Mouse (Mus musculus) kidney, embryonic 16.5 days (tissue): Measurements from ENCODE around the gene Arhgap8. TPM values are rescaled to one million over a fixed set of nuclear protein-coding genes. Genes with fewer than 3 reads are reported as not detected.

ENCODE experiments used
- ATAC-seq: fragments of 200-750 bp; cut with Nextera tagmentation; 2 replicates; pipeline ENCODE4 v1.8.0; 2017; ENCODE audit warnings: moderate TSS enrichment; ENCODE audit not compliant: low FRiP score, low TSS enrichment
- H3K27ac ChIP-seq: fragments of 300-500 bp; sonication (generic); 2 replicates; pipeline ENCODE4 v1.5.1; 2014; ENCODE audit warnings: low read length
- H3K27me3 ChIP-seq: fragments of 300-500 bp; sonication (generic); 2 replicates; pipeline ENCODE4 v1.6.1; 2014; ENCODE audit warnings: low read length, control low read depth, mixed read lengths; ENCODE audit not compliant: insufficient read depth
- H3K36me3 ChIP-seq: fragments of 300-500 bp; sonication (generic); 2 replicates; pipeline ENCODE4 v1.6.1; 2014; ENCODE audit warnings: low read length, control low read depth, mixed read lengths; ENCODE audit not compliant: insufficient read depth
- H3K4me1 ChIP-seq: fragments of 300-500 bp; sonication (generic); 2 replicates; pipeline ENCODE4 v1.6.1; 2014; ENCODE audit warnings: low read length, control low read depth, mixed read lengths; ENCODE audit not compliant: insufficient read depth
- H3K4me2 ChIP-seq: fragments of 300-500 bp; sonication (generic); replicated peaks from 2 replicates; pipeline ENCODE4 v1.6.1; 2014; ENCODE audit warnings: low read depth, low read length
- H3K4me3 ChIP-seq: fragments of 300-500 bp; sonication (generic); 2 replicates; pipeline ENCODE4 v1.5.1; 2014; ENCODE audit warnings: mild to moderate bottlenecking, low read length
- H3K9ac ChIP-seq: fragments of 300-500 bp; sonication (generic); replicated peaks from 2 replicates; pipeline ENCODE4 v1.6.1; 2014; ENCODE audit warnings: low read length
- H3K9me3 ChIP-seq: fragments of 300-500 bp; sonication (generic); 2 replicates; pipeline ENCODE4 v1.6.1; 2016; ENCODE audit warnings: low read length, control low read depth
- WGBS: fragments of 180-500 bp; shearing (Covaris S2); extraction: QIAGEN DNeasy Blood & Tissue Kit; methylation state at CpG from one replicate; pipeline ENCODE4 v1.1.7; 2014; 5-methylcytosine and 5-hydroxymethylcytosine counted together
- polyA plus RNA-seq: library from polyadenylated mRNA; unstranded; fragments of >200 nt; fragmentation: Nextera tagmentation; extraction: Ambion mirVana; gene quantifications from 2 replicates; pipeline ENCODE4 v1.2.1, GENCODE M21; 2015

The Arhgap8 gene
- polyA plus RNA-seq, 1 experiment from 2014 or later: 13.8 TPM

DNA sequence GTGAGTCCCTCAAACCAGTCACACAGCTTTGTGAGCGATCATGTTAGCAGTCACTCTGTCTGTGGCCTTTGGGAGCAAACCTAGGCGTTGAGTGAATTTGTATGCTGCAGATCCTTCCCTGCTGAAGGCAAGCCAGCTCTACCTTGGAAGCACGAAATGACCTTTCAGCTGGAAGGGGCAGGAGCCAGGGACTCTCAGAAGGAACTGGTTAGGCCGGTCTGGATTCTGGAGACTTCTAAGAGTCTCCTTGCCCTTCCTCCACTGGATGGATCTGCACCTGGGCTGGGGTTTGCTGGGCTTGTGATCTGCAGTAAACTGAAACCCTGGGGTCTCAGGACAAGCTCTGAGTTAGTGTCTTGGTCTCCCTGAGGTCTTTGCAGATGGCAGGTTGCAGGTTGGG, 4.3 kb downstream of the Arhgap8 start:
- no peaks in the 10 kb centered on the region for H3K27me3 ChIP-seq
- peaks cover 23% of the 10 kb centered on the region for H3K4me1 ChIP-seq
- peak overlapping the region; percentile 79 for H3K27ac ChIP-seq
- no peak overlapping the region for H3K9ac ChIP-seq
- no peak overlapping the region for H3K4me3 ChIP-seq
- H3K4me2 ChIP-seq: no peak overlapping the region
- no peak for ATAC-seq
- H3K9me3 ChIP-seq: no peaks in the 10 kb centered on the region
- H3K36me3 ChIP-seq: no peaks in the 10 kb centered on the region
- 60% methylated on average over 4 of the region's 4 CpGs for WGBS

- H3K9me3 ChIP-seq: no peaks in the 10 kb centered on the region
- H3K27me3 ChIP-seq: no peaks in the 10 kb centered on the region
- H3K36me3 ChIP-seq: no peaks in the 10 kb centered on the region
- H3K4me2 ChIP-seq: no peak overlapping the region
- H3K9ac ChIP-seq: no peak overlapping the region
- ATAC-seq: no peak
- 78% methylated on average over 6 of the region's 6 CpGs for WGBS
- no peak overlapping the region for H3K4me3 ChIP-seq
- H3K4me1 ChIP-seq: peaks cover 9% of the 10 kb centered on the region; the same call in 1 of the 2 replicates
- H3K27ac ChIP-seq: no peak overlapping the region
These were observed 9.8 kb downstream of the Arhgap8 start for GRCm38 (mm10) chr15:84729685-84730084.

DNA sequence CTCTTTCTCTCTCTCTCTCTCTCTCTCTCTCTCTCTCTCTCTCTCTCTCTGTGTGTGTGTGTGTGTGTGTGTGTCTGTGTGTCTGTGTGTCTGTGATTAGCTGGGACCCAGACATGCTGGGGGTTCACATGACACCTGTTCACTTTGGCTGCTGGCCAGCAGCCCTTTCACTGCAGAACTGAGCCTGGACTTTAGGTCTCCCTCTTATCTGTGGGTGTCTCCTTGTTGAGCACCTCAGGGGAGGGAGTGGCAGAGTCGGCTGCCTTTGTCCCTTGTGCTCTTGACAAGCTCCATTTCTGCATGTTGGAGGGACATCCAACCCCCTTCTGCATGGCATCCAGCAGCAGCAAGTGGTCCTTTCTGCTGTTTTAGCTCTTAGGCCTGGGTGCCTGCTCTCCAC, 11.0 kb downstream of the Arhgap8 start:
- Histone ChIP-seq H3K27me3 (no peaks in the 10 kb centered on the region), H3K9me3 (no peaks in the 10 kb centered on the region), H3K27ac (no peak overlapping the region), H3K4me3 (no peak overlapping the region), H3K4me1 (peaks cover 9% of the 10 kb centered on the region; the same call in 1 of the 2 replicates), H3K36me3 (no peaks in the 10 kb centered on the region), H3K4me2 (no peak overlapping the region), H3K9ac (no peak overlapping the region)
- no peak for ATAC-seq
- WGBS: 46% methylated on average over 1 of the region's 1 CpGs

- 26% methylated on average over 18 of the region's 18 CpGs for WGBS
- no peak overlapping the region for H3K9ac ChIP-seq
- no peak for ATAC-seq
- H3K27ac ChIP-seq: peak overlapping the region; percentile 32; the same call in 1 of the 2 replicates
- H3K4me1 ChIP-seq: peaks cover 7% of the 10 kb centered on the region; the same call in 1 of the 2 replicates
- no peak overlapping the region for H3K4me2 ChIP-seq
- no peaks in the 10 kb centered on the region for H3K36me3 ChIP-seq
- no peaks in the 10 kb centered on the region for H3K27me3 ChIP-seq
- H3K4me3 ChIP-seq: no peak overlapping the region
- no peaks in the 10 kb centered on the region for H3K9me3 ChIP-seq
These were observed 12.0 kb downstream of the Arhgap8 start for GRCm38 (mm10) chr15:84731676-84732424.

DNA sequence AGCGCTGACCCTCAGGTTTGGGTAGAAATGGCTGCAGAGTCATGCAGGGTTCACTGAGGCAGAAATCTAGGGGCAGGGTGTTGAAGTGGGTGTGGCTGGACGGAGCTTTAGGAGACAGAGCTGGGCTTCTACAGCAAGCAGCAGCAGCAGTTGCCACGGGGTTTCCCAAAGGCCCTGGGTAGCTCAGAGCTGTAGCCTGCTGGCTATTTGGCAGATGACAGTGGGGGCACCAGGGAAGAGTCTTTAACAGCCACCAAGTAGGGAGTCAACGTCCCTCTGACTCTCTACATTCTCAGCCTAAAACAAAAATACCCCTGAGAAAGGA, 12.5 kb downstream of the Arhgap8 start:
- peaks cover 7% of the 10 kb centered on the region; the same call in 1 of the 2 replicates for H3K4me1 ChIP-seq
- H3K4me3 ChIP-seq: no peak overlapping the region
- H3K9ac ChIP-seq: no peak overlapping the region
- no peak for ATAC-seq
- no peaks in the 10 kb centered on the region for H3K9me3 ChIP-seq
- H3K27me3 ChIP-seq: no peaks in the 10 kb centered on the region
- 0 out of 2 replicates have a peak overlapping the region, but pooled peaks have one; percentile 32 for H3K27ac ChIP-seq
- H3K36me3 ChIP-seq: no peaks in the 10 kb centered on the region
- 55% methylated on average over 4 of the region's 4 CpGs for WGBS
- H3K4me2 ChIP-seq: no peak overlapping the region

- no peaks in the 10 kb centered on the region for H3K36me3 ChIP-seq
- no peaks in the 10 kb centered on the region for H3K4me1 ChIP-seq
- no peaks in the 10 kb centered on the region for H3K27me3 ChIP-seq
- no peak for ATAC-seq
- no peak overlapping the region for H3K4me3 ChIP-seq
- H3K27ac ChIP-seq: no peak overlapping the region
- no peak overlapping the region for H3K9ac ChIP-seq
- H3K9me3 ChIP-seq: no peaks in the 10 kb centered on the region
- H3K4me2 ChIP-seq: no peak overlapping the region
- 75% methylated on average over 11 of the region's 11 CpGs for WGBS
These were observed 16.6 kb downstream of the Arhgap8 start for GRCm38 (mm10) chr15:84736346-84736993.

- H3K4me2 ChIP-seq: no peak overlapping the region
- WGBS: 63% methylated on average over 2 of the region's 4 CpGs
- H3K27ac ChIP-seq: no peak overlapping the region
- H3K4me1 ChIP-seq: no peaks in the 10 kb centered on the region
- no peaks in the 10 kb centered on the region for H3K27me3 ChIP-seq
- H3K9me3 ChIP-seq: no peaks in the 10 kb centered on the region
- H3K4me3 ChIP-seq: no peak overlapping the region
- H3K36me3 ChIP-seq: no peaks in the 10 kb centered on the region
- H3K9ac ChIP-seq: no peak overlapping the region
- no peak for ATAC-seq
These were observed 17.1 kb downstream of the Arhgap8 start for GRCm38 (mm10) chr15:84736994-84737346.

DNA sequence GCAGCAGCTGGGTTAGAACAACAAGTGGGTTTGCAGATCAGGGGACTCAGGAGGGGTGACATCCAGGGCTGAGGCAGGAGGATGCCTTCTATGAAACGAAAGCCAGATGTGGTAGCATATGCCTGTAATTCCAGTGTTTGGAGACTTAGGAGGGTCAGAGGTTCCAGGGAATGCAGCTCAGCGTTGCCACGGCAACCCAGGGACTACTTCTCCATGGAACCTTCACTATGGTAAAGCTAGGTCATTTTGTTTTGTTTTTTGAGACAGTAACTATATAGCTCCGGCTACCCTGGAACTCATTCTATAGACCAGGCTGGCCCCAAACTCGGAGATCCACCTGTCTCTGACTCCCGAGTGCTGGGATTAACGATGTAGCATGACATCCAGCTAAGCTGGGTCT, 18.4 kb downstream of the Arhgap8 start:
- Histone ChIP-seq H3K4me3 (no peak overlapping the region), H3K36me3 (no peaks in the 10 kb centered on the region), H3K4me2 (no peak overlapping the region), H3K4me1 (no peaks in the 10 kb centered on the region), H3K27me3 (no peaks in the 10 kb centered on the region), H3K9me3 (no peaks in the 10 kb centered on the region), H3K9ac (no peak overlapping the region), H3K27ac (no peak overlapping the region)
- no peak for ATAC-seq
- 87% methylated on average over 7 of the region's 7 CpGs for WGBS

DNA sequence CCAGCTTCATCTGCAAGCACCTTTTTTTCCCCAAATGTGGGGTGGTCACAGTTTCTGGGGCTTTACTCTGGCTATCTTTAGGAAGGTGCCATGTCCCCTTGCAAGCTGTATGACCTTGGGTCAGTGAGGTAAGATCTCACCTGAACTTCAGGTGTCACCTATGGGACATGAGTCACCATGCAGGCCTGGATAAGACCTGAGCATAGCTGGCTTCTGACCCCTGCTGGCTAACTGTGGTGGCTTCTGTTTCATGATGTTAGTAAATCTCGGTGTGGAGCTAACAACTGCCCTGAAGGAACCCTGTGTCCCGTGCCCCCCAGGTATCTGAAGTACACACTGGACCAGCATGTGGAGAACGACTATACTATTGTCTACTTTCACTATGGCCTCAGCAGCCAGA, 21.7 kb downstream of the Arhgap8 start:
- H3K9me3 ChIP-seq: no peaks in the 10 kb centered on the region
- no peak for ATAC-seq
- no peak overlapping the region for H3K9ac ChIP-seq
- 77% methylated on average over 3 of the region's 3 CpGs for WGBS
- H3K4me3 ChIP-seq: no peak overlapping the region
- H3K27ac ChIP-seq: no peak overlapping the region
- no peaks in the 10 kb centered on the region for H3K27me3 ChIP-seq
- H3K36me3 ChIP-seq: no peaks in the 10 kb centered on the region
- H3K4me2 ChIP-seq: no peak overlapping the region
- peaks cover 5% of the 10 kb centered on the region for H3K4me1 ChIP-seq

- Histone ChIP-seq H3K9ac (no peak overlapping the region), H3K9me3 (no peaks in the 10 kb centered on the region), H3K27me3 (no peaks in the 10 kb centered on the region), H3K4me3 (no peak overlapping the region), H3K4me2 (no peak overlapping the region), H3K36me3 (no peaks in the 10 kb centered on the region), H3K4me1 (peaks cover 5% of the 10 kb centered on the region), H3K27ac (no peak overlapping the region)
- 13% methylated on average over 3 of the region's 3 CpGs for WGBS
- ATAC-seq: no peak
These were observed 23.5 kb downstream of the Arhgap8 start for GRCm38 (mm10) chr15:84743347-84743746.
